Mouse (Mus musculus) spleen, adult 2 months (tissue): ENCODE data around the gene Rprd2. TPM values are rescaled to one million over a fixed set of nuclear protein-coding genes. Genes with fewer than 3 reads are reported as not detected.

ENCODE experiments used
- DNase-seq, 2 experiments: peaks; one replicate each; pipeline versions ENCODE4 v3.0.0 to v3.0.0-alpha.2; 2012 to 2021; ENCODE audit warnings: low spot score in 2 of 2, low read depth in 1 of 2
- H3K27ac ChIP-seq: fragments of 200-500 bp; 2 replicates; pipeline ENCODE4 v1.5.1; 2012; ENCODE audit warnings: low read length, inconsistent platforms; ENCODE audit not compliant: insufficient read depth
- H3K27me3 ChIP-seq: fragments of 200-500 bp; 2 replicates; pipeline ENCODE4 v1.6.1; 2012; ENCODE audit warnings: mild to moderate bottlenecking, moderate library complexity, low read length, inconsistent platforms; ENCODE audit not compliant: control insufficient read depth, insufficient read depth
- H3K36me3 ChIP-seq: fragments of 200-500 bp; 2 replicates; pipeline ENCODE4 v1.6.1; 2012; ENCODE audit warnings: mild to moderate bottlenecking, low read length, inconsistent platforms; ENCODE audit not compliant: control insufficient read depth, insufficient read depth
- H3K4me1 ChIP-seq: fragments of 200-500 bp; 2 replicates; pipeline ENCODE4 v1.6.1; 2011; ENCODE audit warnings: inconsistent platforms; ENCODE audit not compliant: control insufficient read depth, insufficient read depth, insufficient read length
- H3K4me3 ChIP-seq: fragments of 200-500 bp; 2 replicates; pipeline ENCODE4 v1.5.1; 2011; ENCODE audit warnings: mild to moderate bottlenecking, inconsistent platforms; ENCODE audit not compliant: insufficient read depth, insufficient read length; ENCODE audit errors: extremely low read depth
- CTCF ChIP-seq: fragments of 200-500 bp; IDR thresholded peaks from 2 replicates; pipeline ENCODE4 v1.5.1; 2011; ENCODE audit warnings: mild to moderate bottlenecking, inconsistent platforms; ENCODE audit not compliant: insufficient read depth, insufficient read length, insufficient replicate concordance; ENCODE audit errors: extremely low read depth
- POLR2A ChIP-seq: fragments of 200-500 bp; IDR thresholded peaks from 2 replicates; pipeline ENCODE4 v1.6.1; 2011; ENCODE audit warnings: low read depth, low read length, inconsistent platforms
- WGBS: fragments of 180-500 bp; shearing (Covaris S2); methylation state at CpG from one replicate; pipeline ENCODE4 v1.1.7; 2018; 5-methylcytosine and 5-hydroxymethylcytosine counted together
- polyA plus RNA-seq: library from polyadenylated mRNA; depleted of rRNA; stranded (reverse); fragments of >200 nt; gene quantifications from 2 replicates; pipeline ENCODE4 v1.2.3, GENCODE M21; 2012

The Rprd2 gene
- polyA plus RNA-seq, 1 experiment: 11.3 TPM

DNA sequence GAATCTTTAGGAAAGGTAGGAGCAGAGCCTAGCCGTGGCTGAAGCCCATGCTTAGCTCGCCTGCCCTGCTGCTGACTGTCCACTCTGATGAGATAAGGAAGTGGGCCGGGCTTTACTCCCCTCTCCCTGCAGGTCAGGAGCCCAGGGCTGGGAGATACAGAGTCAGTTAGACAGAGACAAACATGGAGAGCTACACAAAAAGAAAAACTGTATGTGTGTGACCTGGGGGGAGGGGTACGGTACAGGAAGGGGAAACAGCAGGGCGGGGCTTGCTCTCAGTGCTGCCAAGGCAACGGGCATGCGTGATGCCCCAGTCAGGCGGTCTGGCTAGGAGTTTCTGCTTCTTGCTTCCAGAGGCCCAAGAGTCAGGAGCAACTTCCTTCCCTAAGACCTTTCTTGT is 78.3 kb downstream of the Rprd2 start:
- no peak for TF ChIP-seq CTCF
- no peak for TF ChIP-seq POLR2A
- H3K4me1 ChIP-seq: peaks cover 7% of the 10 kb centered on the region; the same call in 1 of the 2 replicates
- WGBS: 46% methylated on average over 8 of the region's 8 CpGs
- no peak overlapping the region for H3K4me3 ChIP-seq
- H3K27ac ChIP-seq: peak overlapping the region; percentile 69
- peak in 1 of 2 experiments; percentile 30 for DNase-seq
- peaks cover 33% of the 10 kb centered on the region for H3K36me3 ChIP-seq
- no peaks in the 10 kb centered on the region for H3K27me3 ChIP-seq

DNA sequence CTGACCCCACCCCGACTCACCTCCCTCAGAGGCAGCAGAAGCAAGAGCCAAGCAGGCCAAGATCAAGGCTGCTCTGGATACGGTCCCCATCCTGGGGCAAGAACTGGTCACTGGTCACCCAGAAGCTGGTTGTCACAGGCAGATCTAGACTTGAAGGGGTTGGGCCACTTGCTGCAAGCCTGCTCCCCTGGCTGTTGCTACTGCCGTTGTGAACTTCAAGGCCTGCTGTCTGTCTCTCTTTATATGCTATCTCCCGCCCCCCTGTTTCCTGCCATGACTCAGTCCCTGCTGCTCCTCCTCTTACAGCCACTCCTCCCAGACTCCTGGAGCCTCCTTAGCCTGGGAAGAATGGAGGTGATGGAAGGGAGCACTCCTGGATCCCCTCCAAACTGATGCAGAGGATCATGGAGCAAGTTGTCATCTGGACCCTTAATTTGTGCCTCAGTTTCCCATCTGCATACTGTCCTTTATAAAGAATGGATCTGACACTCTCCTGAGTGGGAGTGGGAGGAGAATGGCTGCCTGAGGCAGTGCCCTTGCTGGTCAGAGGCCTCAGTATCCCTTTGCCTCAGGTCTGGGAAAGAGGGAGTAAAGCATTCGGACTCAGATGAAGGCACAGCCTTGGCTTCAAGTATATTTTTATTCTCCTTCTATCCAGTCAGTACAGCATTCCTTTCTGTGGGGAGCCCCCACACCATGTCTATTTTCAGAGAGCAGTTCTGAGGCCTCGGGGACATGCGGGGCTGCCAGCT is 79.1 kb downstream of the Rprd2 start, which contains the start of gene Ecm1:
Gene Ecm1, minus strand, starts transcription at position 217 of the 752 bp plus-strand sequence.
- 71% methylated on average over 7 of the region's 7 CpGs for WGBS
- Histone ChIP-seq H3K4me1 (peaks cover 7% of the 10 kb centered on the region; the same call in 1 of the 2 replicates), H3K27me3 (no peaks in the 10 kb centered on the region), H3K36me3 (peaks cover 28% of the 10 kb centered on the region), H3K4me3 (no peak within 1 kb of the TSS; the same call in 1 of the 2 replicates), H3K27ac (peak within 1 kb of the TSS; percentile 69)
- no peak for DNase-seq
- TF ChIP-seq POLR2A: no peak
- TF ChIP-seq CTCF: no peak

DNA sequence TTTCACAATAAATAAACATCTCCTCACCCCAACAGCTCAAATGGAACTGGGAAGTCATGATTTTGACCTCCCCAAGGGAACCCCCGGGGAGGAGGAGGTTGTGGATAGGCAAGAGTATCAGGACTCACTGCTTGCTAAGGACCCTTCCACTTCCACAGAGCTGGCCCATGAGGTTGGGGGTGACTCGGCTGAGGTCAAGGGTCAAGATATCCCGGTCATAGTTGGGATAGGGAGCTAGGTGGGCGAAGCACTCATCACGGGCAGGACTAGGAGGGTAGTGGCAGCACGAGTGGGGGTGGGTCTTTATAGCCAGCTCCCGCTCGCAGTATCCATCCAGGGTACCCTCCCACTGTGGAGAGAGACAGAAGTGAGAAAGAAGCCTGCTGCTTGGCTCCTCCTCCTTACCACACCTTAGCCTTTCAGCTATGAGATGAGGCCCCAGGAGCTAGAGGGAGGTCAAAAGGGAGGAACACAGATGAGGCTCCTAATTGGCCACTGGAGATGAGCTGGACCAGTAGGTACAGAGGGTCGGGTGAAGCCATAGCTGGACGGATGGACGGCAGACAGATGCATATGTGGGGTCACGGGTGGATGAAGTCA is 83.5 kb downstream of the Rprd2 start:
- 93% methylated on average over 12 of the region's 12 CpGs for WGBS
- Histone ChIP-seq H3K27me3 (no peaks in the 10 kb centered on the region), H3K27ac (no peak overlapping the region), H3K36me3 (peaks cover 9% of the 10 kb centered on the region), H3K4me3 (no peak overlapping the region), H3K4me1 (no peaks in the 10 kb centered on the region)
- no peak for TF ChIP-seq CTCF
- TF ChIP-seq POLR2A: no peak
- DNase-seq: no peak

DNA sequence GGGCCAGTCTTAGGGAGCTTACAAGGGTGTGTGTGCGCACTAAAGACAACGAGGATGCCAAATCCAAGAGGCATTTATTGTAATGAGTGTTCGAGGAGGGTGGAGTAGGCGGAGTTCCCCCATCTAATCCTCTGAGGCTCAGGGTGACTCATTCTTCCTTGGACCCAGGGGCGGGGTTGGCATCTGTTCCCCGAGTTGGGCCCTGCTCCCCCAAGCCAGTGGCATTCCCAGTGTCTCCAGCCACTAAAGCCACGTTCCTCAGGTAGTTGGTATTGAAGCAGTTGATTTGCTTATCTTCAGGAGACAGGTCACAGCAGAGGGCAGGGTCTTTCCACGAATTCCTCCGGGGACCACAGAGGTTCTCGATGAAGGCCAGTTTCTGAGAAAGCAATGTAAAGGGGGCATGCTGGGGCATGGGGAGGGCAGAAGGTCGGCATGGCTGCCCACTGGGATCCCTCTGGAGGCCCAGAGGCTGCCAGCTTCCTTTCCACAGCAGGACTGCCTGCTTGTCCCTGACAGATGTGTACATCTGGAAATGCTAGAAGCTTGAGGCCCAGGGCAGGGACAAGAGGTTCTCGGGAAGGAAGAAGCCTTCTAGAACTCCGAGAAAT is 84.5 kb downstream of the Rprd2 start:
- Histone ChIP-seq H3K4me1 (no peaks in the 10 kb centered on the region), H3K27me3 (no peaks in the 10 kb centered on the region), H3K4me3 (no peak overlapping the region), H3K27ac (no peak overlapping the region), H3K36me3 (peaks cover 8% of the 10 kb centered on the region)
- no peak for DNase-seq
- 81% methylated on average over 13 of the region's 13 CpGs for WGBS
- no peak for TF ChIP-seq POLR2A
- no peak for TF ChIP-seq CTCF

DNA sequence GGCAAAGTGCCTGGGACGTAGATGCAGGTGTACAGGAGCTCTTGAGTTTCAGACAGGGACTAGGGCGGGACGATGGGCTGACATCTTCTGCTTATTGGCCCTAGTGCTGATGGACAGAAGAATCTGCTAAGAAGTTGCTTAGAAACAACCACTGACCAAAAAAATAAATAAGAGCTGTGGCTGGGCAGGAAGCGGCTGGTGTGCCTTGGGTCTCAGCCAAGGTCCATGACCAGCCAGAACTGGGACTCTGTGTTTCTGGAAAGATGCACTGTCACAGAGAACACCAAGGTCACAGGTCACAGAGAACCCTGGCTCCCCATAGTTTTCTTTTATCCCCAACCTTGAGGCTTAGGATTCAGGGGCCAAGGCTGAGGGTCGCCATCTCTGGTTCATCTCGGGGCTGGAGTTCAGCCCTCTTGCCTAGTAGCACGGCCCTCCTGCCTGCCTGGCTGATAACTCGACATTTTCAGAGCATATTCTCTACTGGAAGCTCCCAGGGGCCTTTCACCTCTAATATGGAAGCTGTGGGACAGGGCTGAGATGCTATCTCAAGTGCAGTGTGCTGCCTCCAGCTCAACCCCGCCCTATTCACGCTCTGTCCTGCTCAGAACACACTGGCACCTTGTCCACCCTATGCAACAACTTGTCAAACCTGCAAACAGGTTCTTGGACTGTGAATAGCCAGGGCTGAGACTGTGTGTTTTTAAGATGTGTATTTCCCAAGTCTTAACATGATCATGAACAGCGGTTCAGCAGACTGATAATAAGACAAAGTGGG is 85.7 kb downstream of the Rprd2 start:
- H3K4me3 ChIP-seq: no peak overlapping the region
- 70% methylated on average over 11 of the region's 11 CpGs for WGBS
- no peak overlapping the region; the same call in 1 of the 2 replicates for H3K27ac ChIP-seq
- DNase-seq: no peak
- no peaks in the 10 kb centered on the region for H3K27me3 ChIP-seq
- H3K36me3 ChIP-seq: peaks cover 8% of the 10 kb centered on the region
- H3K4me1 ChIP-seq: no peaks in the 10 kb centered on the region
- no peak for TF ChIP-seq POLR2A
- TF ChIP-seq CTCF: no peak

DNA sequence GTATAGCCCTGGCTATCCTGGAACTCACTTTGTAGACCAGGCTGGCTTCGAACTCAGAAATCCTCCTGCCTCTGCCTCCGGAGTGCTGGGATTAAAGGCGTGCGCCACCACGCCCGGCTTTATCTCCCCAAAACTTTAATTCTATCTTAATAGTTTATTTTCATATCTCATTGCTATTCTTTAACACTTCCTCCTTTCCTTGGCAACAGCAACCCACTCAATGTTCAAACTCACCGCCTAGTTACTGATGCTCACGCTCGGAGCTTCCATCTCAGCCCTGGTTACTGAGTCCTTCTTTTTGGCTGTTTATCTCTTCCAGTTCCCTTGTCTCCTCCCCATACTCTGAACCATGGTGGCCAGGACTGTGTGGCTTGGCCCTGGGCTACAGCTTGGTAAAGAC is 86.4 kb downstream of the Rprd2 start:
- no peaks in the 10 kb centered on the region for H3K4me1 ChIP-seq
- H3K4me3 ChIP-seq: no peak overlapping the region
- no peak for DNase-seq
- TF ChIP-seq POLR2A (no peak), CTCF (no peak)
- H3K36me3 ChIP-seq: peaks cover 8% of the 10 kb centered on the region
- no peaks in the 10 kb centered on the region for H3K27me3 ChIP-seq
- WGBS: 86% methylated on average over 9 of the region's 9 CpGs
- H3K27ac ChIP-seq: no peak overlapping the region
